Mouse (Mus musculus): Measurements from ENCODE around the gene Mlip.

Mlip gene

DNA sequence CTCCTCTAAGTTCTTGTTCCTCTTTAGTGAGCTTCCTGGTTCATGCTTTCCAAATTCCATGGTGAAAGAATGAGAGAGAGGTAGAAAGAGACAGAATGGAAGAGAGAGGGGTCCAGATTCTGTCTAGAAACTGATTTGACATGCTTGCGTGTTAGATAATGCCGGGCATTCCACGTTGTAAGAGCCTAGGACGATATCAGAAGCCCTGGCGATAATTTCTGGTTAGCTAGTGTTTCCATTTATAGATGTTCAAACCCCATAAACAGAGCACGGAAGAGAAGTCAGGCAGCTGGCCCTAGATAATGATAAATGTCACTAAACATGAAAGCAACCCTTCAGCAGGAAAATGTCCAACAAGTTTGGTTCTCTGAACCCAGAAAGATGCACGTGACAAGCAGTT, 5.1 kb downstream of the Mlip start:
- DNase-seq (ENCODE audit: low spot score), result no peak

GRCm38 (mm10) chr9:77344318-77344717, 8.5 kb downstream of the Mlip start:
- DNase-seq (ENCODE audit: low spot score), result no peak

DNA sequence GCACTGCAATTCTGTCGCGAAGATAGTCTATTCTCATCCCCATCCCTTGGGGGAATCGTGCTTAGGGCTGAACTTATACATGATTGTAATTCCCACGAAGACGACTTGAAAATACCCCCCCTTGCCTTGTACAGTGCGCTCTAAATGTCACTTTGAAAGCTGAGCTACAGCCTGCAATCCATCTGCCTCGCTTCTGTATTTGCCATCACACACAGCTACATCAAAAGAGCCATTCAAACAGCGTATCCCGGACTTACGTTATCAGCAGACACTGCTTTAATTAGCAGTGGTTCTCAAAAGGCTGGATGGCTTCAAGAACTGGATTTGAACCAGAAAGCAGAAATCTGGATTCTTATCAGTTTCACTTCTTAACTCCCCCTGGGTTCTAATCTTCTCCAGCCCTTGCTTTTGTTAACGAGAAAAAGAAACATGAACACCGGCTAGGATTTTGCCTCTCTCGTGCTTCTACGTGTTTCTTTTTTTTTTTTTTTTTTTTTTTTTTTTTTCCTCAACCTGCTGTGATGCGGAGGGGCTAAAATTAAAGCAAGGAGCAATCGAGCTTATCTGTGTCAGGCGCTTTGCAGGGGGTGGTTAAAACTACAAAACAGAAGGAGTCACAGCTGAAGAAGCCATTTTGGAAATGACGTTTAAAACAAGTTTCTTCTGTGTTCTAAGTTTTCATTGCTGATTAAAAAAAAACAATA, 12.5 kb downstream of the Mlip start:
- DNase-seq (ENCODE audit: low spot score), result no peak

DNA sequence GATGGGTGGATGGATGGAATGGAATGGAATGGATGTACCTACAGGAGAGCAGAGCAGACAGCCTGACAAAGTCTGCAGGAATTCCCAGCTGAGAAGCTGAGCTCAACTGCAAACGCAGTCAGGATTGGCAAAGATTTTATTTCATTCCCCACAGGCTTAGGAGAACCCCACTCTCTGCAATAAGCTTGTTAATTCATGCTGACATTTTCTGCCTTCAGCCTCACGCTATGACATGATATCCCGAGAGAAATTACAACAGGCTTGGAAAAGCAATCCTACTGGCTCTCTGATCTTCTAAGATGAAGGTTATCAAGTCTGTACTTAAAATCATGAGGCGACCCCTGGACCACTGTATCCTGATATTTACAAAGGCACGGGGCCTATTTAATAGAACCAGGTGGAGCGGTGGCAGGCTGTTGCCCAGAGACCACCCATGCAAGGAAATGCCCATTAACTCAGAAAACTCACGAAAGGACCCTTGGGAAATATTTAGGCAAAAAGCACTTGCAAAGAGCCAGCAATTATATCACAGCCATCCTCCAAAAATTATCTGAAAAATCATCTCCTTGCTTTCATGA, 13.1 kb downstream of the Mlip start:
- no peak for DNase-seq (ENCODE audit: low spot score)

GRCm38 (mm10) chr9:77335370-77335769, 17.4 kb downstream of the Mlip start:
- DNase-seq (ENCODE audit: low spot score), result no peak

DNA sequence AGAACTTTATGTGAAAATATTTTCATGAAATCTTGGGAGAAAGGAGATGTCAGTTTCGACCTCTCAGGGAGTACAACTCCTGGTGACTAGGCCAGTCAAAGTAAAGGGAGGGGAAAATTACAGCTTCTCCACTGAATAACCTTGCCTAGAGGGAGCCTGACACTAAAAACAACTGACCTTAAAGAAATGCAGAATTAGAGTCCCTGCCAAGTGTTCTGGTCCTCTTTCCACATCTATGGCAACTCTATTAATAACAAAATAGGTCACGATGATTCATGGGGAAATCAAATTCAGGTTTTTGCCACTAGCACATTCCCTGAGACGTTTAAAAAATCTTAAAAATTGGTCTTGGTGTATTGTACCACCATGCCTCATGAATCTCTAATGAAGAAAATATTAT, 34.4 kb downstream of the Mlip start:
- no peak for DNase-seq (ENCODE audit: low spot score)

GRCm38 (mm10) chr9:77310548-77310947, 42.2 kb downstream of the Mlip start:
- no peak for DNase-seq (ENCODE audit: low spot score)

DNA sequence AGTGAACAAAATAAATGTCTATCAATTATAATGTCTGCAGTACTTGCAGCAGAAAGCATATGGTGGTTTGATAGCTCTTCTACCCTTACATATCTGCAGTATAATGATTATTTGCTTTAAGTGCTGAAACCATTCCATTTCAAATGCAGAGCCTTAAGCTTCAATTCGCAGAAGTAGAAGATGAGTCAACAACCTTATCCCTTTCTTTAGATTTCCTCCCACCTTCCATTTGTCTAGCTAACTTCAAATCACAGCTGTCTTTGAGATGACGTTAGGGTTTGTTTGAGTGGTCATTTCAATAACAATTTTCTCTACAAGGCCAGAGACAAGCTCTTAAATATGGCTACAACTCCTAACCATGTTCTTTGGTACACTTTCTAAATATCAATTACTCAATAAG, 47.4 kb downstream of the Mlip start:
- DNase-seq (ENCODE audit: low spot score), result no peak

- DNase-seq (ENCODE audit: low spot score), result no peak
These were observed 50.4 kb downstream of the Mlip start for GRCm38 (mm10) chr9:77302340-77302739.

DNA sequence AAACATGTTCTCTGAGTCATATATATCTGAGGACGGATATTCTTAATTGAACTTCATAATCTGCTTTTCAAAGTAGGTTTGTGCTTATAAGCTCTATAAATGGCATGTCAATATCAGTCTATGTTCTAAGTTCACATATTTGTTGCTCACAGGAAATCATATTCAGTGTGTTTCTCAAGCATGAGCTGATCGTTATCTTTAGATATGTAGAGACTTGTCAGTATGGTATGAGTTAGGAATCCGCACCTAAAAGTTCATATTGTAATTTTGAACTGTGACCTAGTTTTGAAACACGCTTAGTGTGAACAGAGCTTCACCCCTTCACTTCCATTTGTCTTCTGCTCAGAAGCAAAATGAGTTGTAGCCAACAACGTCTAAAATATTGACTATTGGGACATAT, 64.8 kb downstream of the Mlip start:
- no peak for DNase-seq (ENCODE audit: low spot score)

DNA sequence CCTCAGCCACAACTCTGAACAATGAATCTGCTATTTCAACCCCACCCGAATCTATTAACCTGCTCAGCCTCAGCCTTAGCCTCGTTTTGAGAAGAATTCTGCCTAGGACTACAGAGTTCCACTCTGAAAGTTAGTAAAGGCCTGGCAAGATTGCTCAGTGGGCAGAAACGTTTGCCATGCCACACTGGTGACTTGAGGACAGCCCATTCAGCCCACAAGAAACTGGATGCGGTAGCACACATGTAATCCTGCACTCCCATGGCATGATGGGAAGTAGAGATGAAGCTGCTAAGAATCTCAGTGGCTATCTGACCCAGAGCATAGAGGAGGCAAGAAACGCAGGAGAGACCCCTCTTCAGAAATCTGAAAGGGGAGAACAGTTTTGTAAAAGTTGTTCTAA, 73.4 kb downstream of the Mlip start:
- DNase-seq (ENCODE audit: low spot score), result no peak

DNA sequence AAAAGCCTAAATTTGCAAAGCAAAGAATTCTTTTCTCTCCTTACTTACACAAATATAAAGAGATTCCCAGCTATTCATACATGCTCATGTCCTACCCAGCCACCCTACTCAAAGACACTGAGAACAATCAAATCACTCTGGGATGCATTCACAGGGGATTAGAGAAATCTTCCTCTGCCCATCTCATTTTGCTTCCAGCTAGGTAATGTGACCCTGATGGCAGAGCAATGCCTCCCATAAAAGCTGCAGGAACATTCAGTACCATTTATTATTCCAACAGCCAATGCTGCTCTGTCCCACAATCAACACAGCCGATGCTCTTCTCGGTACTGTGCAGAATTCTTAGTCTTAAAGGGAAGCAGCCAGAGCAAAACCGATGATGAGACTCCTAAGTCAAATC, 74.7 kb downstream of the Mlip start:
- DNase-seq (ENCODE audit: low spot score), result no peak

DNA sequence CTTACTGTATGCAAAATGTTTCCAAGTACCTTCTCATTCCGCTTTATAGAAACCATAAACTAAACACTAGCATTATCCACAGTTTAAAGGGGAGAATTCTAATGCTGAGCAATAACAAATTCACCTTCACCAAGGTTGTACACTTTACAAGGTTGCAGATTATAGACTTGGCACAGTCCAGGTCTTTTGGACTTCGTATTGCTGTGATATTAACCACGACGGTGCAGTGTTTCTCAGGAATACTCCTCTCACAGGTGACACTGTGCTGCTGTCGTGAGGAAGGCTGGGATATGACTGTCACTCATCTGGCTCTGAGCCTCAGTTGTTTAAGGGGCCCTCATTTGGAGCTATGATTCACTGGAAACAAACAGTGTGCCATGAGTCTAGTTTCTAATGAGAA, 75.5 kb downstream of the Mlip start:
- DNase-seq (ENCODE audit: low spot score), result no peak

DNA sequence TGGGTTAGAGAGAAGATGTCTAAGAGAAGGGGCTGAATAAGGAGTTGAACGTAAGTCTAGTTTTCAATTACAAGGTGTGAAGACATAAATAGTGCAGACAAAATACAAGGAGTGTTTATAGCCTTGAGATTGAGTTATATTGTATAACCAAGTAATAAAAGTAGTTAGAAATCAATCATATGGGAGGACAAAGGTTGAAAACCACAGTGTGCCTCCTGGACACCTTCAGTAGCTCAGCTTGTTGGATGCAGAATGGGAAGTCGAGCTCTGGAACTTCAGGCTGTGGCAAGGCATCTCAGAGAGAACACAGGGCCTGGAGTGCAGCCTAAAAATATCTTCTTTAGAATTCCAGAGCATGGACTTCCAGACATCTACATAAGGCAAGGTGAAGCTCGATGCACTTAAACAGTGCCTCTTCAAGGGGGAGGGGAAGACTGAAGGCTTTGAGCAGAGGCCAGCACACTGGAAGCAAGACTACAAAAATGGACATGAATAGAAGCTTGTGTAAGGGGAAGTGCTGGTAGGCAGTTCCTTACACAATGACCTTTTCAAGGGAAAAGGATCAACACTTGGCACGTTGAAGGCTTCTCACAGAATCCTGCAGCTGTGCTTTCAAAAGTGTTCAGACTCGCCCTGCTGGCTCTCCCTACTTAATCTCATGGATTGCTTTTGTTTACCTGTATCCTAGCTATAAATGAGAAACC, 76.2 kb downstream of the Mlip start:
- no peak for DNase-seq (ENCODE audit: low spot score)

DNA sequence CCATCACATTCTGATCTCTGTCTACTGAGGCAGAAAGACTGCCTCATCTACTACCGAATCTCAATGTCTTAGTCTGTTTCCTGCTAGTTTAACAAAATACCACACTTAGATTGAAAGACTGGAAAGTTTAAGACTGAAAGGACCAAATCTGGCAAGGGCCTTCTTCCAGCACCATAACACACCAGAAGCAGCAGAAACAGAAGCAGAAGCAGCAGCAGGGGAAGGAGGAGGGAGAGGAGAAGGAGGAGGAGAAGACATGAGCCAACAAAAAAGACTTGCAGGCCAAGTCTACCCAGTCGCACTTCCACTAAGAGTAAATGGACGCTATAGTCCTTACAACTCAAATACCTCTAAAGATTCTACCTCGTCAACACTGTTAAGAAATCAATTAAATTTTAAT, 80.0 kb downstream of the Mlip start:
- no peak for DNase-seq (ENCODE audit: low spot score)

GRCm38 (mm10) chr9:77265268-77266017, 87.3 kb downstream of the Mlip start:
- DNase-seq (ENCODE audit: low spot score), result no peak

- no peak for DNase-seq (ENCODE audit: low spot score)
These were observed 93.7 kb downstream of the Mlip start for GRCm38 (mm10) chr9:77259052-77259451.

GRCm38 (mm10) chr9:77258265-77258664, 94.5 kb downstream of the Mlip start:
- DNase-seq (ENCODE audit: low spot score), result no peak

DNA sequence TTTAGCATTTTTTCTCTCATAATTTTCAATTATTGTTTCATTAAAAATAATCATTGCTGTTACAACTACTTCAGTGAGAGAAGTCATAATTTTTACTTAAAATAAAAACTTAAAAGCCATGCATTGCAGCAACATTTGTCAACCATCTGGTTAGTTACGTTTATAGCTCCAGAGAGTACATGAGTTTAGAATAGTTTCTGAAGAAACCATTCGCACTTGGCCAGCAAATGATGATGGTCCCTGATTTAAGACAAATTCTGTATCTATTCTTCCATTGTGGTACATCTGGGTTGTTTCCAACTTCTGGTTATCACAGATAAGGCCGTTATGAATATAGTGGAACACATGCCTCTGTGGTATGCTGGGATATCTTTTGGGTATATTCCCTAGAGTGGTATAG, 98.3 kb downstream of the Mlip start:
- no peak for DNase-seq (ENCODE audit: low spot score)

- DNase-seq (ENCODE audit: low spot score), result no peak
These were observed 100.0 kb downstream of the Mlip start for GRCm38 (mm10) chr9:77252761-77253160.

GRCm38 (mm10) chr9:77252134-77252533, 100.6 kb downstream of the Mlip start:
- no peak for DNase-seq (ENCODE audit: low spot score)

GRCm38 (mm10) chr9:77251511-77252112, 101.2 kb downstream of the Mlip start:
- DNase-seq (ENCODE audit: low spot score), result no peak

Measured in MN1 (cell line).